Mouse (Mus musculus) liver, embryonic 14.5 days (tissue): Measurements from ENCODE around the gene Gm9964.

Experiments
- CTCF ChIP-seq: IDR thresholded peaks from 2 replicates; pipeline ENCODE4 v1.5.1; 2016; ENCODE audit warnings: antibody characterized with exemption, low read depth, control low read depth
- EP300 ChIP-seq: IDR thresholded peaks from 2 replicates; pipeline ENCODE4 v1.6.1; 2016; ENCODE audit warnings: antibody characterized with exemption, low read depth

DNA sequence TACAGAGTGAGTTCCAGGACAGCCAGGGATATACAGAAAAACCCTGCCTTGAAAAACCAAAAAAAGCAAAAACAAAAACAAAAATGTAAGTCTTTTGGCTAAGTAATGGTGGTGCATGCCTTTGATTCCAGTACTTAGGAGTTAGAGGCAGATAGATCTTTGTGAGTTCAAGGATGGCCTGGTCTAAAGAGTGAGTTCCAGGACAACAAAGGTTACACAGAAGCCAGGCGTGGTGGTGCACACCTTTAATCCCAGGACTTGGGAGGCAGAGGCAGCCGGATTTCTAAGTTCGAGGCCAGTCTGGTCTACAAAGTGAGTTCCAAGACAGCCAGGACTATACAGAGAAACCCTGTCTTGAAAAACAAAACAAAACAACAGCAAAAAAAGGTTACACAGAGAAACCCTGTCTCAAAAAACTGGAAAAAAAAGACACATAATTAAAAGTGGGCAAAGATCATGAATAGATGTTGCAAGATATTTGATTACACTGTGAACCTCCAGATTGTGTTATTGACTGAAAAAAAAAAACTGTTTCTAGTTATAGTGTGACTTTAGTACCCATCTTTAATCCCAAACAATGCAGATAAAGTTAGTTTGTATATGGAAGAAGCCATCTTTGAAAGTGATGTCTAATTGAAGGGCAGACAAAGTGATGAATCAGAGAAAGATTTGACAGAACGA lies 13.2 kb downstream of the Gm9964 start:
- no peak for TF ChIP-seq CTCF
- no peak for TF ChIP-seq EP300
